Comparison of ENCODE assay signal across 16 mouse cellular contexts in the genomic region with DNA sequence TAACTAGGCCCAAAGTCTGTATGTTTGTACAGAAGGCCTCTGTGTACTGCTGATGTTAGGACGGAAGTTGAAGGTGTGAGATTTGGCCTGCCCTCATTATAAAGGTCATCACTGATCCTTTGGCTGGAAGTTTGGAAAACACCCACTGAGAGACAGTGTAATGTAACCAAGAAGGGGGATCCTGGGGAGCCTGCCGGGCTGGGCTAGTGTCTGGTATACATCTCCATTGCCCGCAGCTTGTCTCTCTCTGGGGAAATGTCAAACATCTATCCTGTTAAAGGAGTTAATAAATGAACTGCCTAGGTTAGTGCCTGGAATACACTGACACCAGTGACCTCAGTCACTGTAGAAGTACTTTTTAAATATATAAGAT.
"Had no signal": no experiment of that assay in that cellular context is flagged by ENCODE, and none has a peak within 500 bp of the region (broad histone marks: within the 10 kb centered on the region; RNA-seq: fewer than 3 reads in every experiment).

No protein-coding gene starts in this region.

- DNase-seq: kidney, adult 2 months; layer of hippocampus, postnatal 36 days; liver, embryonic 13.5 days; lung, adult 2 months; lung, postnatal 14 days; lung, postnatal 4 days; midbrain, embryonic 14.5 days; right cerebral cortex, postnatal 14 days; right cerebral cortex, postnatal 4 days; spleen, adult 18-20 months; thymus, postnatal 25 days had no signal

- H3K4me2 ChIP-seq: liver, embryonic 13.5 days; midbrain, embryonic 11.5 days; neural tube, embryonic 12.5 days; neural tube, embryonic 15.5 days; stomach, embryonic 15.5 days had no signal

- H3K27me3 ChIP-seq: liver, embryonic 13.5 days; neural tube, embryonic 12.5 days; neural tube, embryonic 15.5 days; stomach, embryonic 15.5 days had no signal

- H3K9me3 ChIP-seq: liver, embryonic 13.5 days; neural tube, embryonic 12.5 days; neural tube, embryonic 15.5 days; stomach, embryonic 15.5 days had no signal

- H3K9ac ChIP-seq: liver, embryonic 13.5 days; neural tube, embryonic 12.5 days; stomach, embryonic 15.5 days had no signal

- H3K4me1 ChIP-seq: liver, embryonic 13.5 days; neural tube, embryonic 12.5 days; stomach, embryonic 15.5 days had no signal

- H3K27ac ChIP-seq: left cerebral cortex, adult 2 months; liver, embryonic 13.5 days; neural tube, embryonic 12.5 days; stomach, embryonic 15.5 days had no signal

- H3K4me3 ChIP-seq: left cerebral cortex, adult 2 months; liver, embryonic 13.5 days; neural tube, embryonic 12.5 days; neural tube, embryonic 15.5 days; stomach, embryonic 15.5 days had no signal
